Mouse (Mus musculus) hindbrain, embryonic 13.5 days (tissue): ENCODE measurements around the gene Commd7. TPM values are rescaled to one million over a fixed set of nuclear protein-coding genes. Genes with fewer than 3 reads are reported as not detected.

Source experiments
- ATAC-seq: fragments of 200-750 bp; cut with Nextera tagmentation; 2 replicates; pipeline ENCODE4 v1.8.0; 2017; ENCODE audit warnings: moderate TSS enrichment; ENCODE audit not compliant: low FRiP score
- H3K27ac ChIP-seq: fragments of 300-500 bp; sonication (generic); 2 replicates; pipeline ENCODE4 v1.5.1; 2015; ENCODE audit warnings: inconsistent platforms, mild to moderate bottlenecking, moderate library complexity
- H3K27me3 ChIP-seq: fragments of 300-500 bp; sonication (generic); 2 replicates; pipeline ENCODE4 v1.6.1; 2015; ENCODE audit warnings: mild to moderate bottlenecking, inconsistent platforms
- H3K36me3 ChIP-seq: fragments of 300-500 bp; sonication (generic); 2 replicates; pipeline ENCODE4 v1.6.1; 2015; ENCODE audit warnings: mild to moderate bottlenecking, inconsistent platforms
- H3K4me1 ChIP-seq: fragments of 300-500 bp; sonication (generic); replicated peaks from 2 replicates; pipeline ENCODE4 v1.6.1; 2015; ENCODE audit warnings: inconsistent platforms
- H3K4me2 ChIP-seq: fragments of 300-500 bp; sonication (generic); 2 replicates; pipeline ENCODE4 v1.6.1; 2015; ENCODE audit warnings: inconsistent platforms, mild to moderate bottlenecking, moderate library complexity
- H3K4me3 ChIP-seq: fragments of 300-500 bp; sonication (generic); 2 replicates; pipeline ENCODE4 v1.5.1; 2015; ENCODE audit warnings: mild to moderate bottlenecking, inconsistent platforms
- H3K9ac ChIP-seq: fragments of 300-500 bp; sonication (generic); 2 replicates; pipeline ENCODE4 v1.6.1; 2015; ENCODE audit warnings: mild to moderate bottlenecking, inconsistent platforms
- H3K9me3 ChIP-seq: fragments of 300-500 bp; sonication (generic); 2 replicates; pipeline ENCODE4 v1.6.1; 2016; ENCODE audit warnings: inconsistent platforms
- WGBS: fragments of 180-500 bp; shearing (Covaris S2); methylation state at CpG from one replicate; pipeline ENCODE4 v1.1.7; 2015; 5-methylcytosine and 5-hydroxymethylcytosine counted together
- polyA plus RNA-seq: library from polyadenylated mRNA; unstranded; fragments of >200 nt; fragmentation: Nextera tagmentation; extraction: Ambion mirVana; gene quantifications from 2 replicates; pipeline ENCODE4 v1.2.1, GENCODE M21; 2015

Gene Commd7
- polyA plus RNA-seq, 1 experiment from 2014 or later, result 88.3 TPM

- no peak overlapping the region for H3K9ac ChIP-seq
- no peaks in the 10 kb centered on the region for H3K36me3 ChIP-seq
- peaks cover 21% of the 10 kb centered on the region for H3K4me1 ChIP-seq
- no peak for ATAC-seq
- H3K4me2 ChIP-seq, result no peak overlapping the region
- H3K9me3 ChIP-seq, result no peaks in the 10 kb centered on the region
- H3K27ac ChIP-seq, result no peak overlapping the region
- H3K27me3 ChIP-seq, result peaks cover 8% of the 10 kb centered on the region; the same call in 1 of the 2 replicates
- H3K4me3 ChIP-seq, result no peak overlapping the region
- WGBS, result 86% methylated on average over 7 of the region's 7 CpGs
These were observed 51.2 kb downstream of the Commd7 start for GRCm38 (mm10) chr2:153581416-153581815.

DNA sequence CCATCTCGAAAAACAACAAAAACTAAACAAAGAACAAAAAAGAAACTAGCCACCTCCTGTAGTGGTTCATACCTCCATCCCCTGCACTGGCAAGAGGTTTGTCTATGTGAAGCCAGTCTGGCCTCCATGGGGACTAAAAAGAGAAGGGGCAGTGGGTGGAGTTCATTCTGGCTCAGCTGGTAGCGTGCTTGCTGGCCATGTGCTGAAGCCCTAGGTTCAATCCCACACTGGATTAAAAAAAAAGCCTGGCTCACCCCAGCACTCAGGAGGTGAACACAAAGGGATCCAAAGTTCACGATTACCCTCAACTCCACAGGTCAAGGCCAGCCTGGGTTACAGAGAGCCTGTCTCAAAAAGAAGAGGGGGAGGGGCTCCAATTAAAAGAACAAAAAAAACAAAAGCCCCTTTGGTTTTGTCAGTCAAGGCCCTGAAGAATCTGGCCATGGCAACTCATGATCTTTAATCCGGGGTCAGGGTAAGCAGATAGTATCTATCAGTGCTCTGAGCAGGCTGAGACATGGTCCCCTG lies 52.1 kb downstream of the Commd7 start:
- H3K4me3 ChIP-seq, result no peak overlapping the region

GRCm38 (mm10) chr2:153580042-153580441 lies 52.5 kb downstream of the Commd7 start:
- no peaks in the 10 kb centered on the region for H3K9me3 ChIP-seq
- ATAC-seq, result no peak
- H3K27me3 ChIP-seq, result peaks cover 4% of the 10 kb centered on the region; the same call in 1 of the 2 replicates
- no peaks in the 10 kb centered on the region for H3K36me3 ChIP-seq
- H3K4me1 ChIP-seq, result peaks cover 21% of the 10 kb centered on the region
- no peak overlapping the region for H3K9ac ChIP-seq
- no peak overlapping the region for H3K4me3 ChIP-seq
- WGBS, result 94% methylated on average over 3 of the region's 3 CpGs
- H3K4me2 ChIP-seq, result no peak overlapping the region
- no peak overlapping the region for H3K27ac ChIP-seq

More for the DNA sequence above, 52.1 kb downstream of the Commd7 start:
- peaks cover 18% of the 10 kb centered on the region for H3K4me1 ChIP-seq
- 58% methylated on average over 4 of the region's 4 CpGs for WGBS
- no peak for ATAC-seq
- no peaks in the 10 kb centered on the region for H3K36me3 ChIP-seq
- H3K9ac ChIP-seq, result no peak overlapping the region
- no peak overlapping the region for H3K27ac ChIP-seq
- H3K4me2 ChIP-seq, result no peak overlapping the region
- peaks cover 4% of the 10 kb centered on the region; the same call in 1 of the 2 replicates for H3K27me3 ChIP-seq
- no peaks in the 10 kb centered on the region for H3K9me3 ChIP-seq

GRCm38 (mm10) chr2:153577122-153577521 lies 55.5 kb downstream of the Commd7 start:
- Histone ChIP-seq H3K9ac (no peak overlapping the region), H3K9me3 (no peaks in the 10 kb centered on the region), H3K4me2 (no peak overlapping the region), H3K36me3 (no peaks in the 10 kb centered on the region), H3K4me1 (peaks cover 12% of the 10 kb centered on the region), H3K27me3 (peaks cover 4% of the 10 kb centered on the region; the same call in 1 of the 2 replicates), H3K27ac (no peak overlapping the region), H3K4me3 (no peak overlapping the region)
- no peak for ATAC-seq
- WGBS, result 33% methylated on average over 4 of the region's 4 CpGs

- H3K36me3 ChIP-seq, result no peaks in the 10 kb centered on the region
- H3K9ac ChIP-seq, result no peak overlapping the region
- H3K27me3 ChIP-seq, result no peaks in the 10 kb centered on the region
- no peak overlapping the region for H3K27ac ChIP-seq
- H3K4me3 ChIP-seq, result no peak overlapping the region
- H3K9me3 ChIP-seq, result no peaks in the 10 kb centered on the region
- H3K4me1 ChIP-seq, result peaks cover 12% of the 10 kb centered on the region
- ATAC-seq, result no peak
- H3K4me2 ChIP-seq, result no peak overlapping the region
- 79% methylated on average over 3 of the region's 3 CpGs for WGBS
These were observed 56.4 kb downstream of the Commd7 start for GRCm38 (mm10) chr2:153576150-153576549.

DNA sequence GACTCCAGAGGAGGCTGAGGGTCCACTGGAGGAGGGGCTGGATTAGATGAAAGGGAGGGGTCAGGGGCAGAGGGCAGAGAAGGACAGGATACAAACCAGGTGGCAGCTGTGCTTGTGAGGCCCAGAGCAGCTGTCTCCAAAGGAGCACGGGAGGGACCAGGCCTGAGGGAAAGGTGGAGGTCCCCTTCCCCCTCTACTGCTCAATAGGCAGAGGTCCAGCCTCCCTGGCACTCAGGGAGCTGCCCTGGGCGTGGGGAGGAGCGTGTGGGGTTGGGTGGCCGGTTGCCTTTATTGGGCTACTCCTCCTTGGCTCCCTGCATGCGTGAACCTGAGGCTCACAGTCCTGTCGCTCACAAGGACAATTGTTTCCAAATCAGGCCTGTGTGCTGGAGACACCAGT lies 57.0 kb downstream of the Commd7 start:
- Histone ChIP-seq H3K9me3 (no peaks in the 10 kb centered on the region), H3K4me1 (peaks cover 12% of the 10 kb centered on the region), H3K4me2 (no peak overlapping the region), H3K27me3 (no peaks in the 10 kb centered on the region), H3K27ac (no peak overlapping the region), H3K36me3 (no peaks in the 10 kb centered on the region), H3K9ac (no peak overlapping the region), H3K4me3 (no peak overlapping the region)
- 57% methylated on average over 6 of the region's 6 CpGs for WGBS
- no peak for ATAC-seq

DNA sequence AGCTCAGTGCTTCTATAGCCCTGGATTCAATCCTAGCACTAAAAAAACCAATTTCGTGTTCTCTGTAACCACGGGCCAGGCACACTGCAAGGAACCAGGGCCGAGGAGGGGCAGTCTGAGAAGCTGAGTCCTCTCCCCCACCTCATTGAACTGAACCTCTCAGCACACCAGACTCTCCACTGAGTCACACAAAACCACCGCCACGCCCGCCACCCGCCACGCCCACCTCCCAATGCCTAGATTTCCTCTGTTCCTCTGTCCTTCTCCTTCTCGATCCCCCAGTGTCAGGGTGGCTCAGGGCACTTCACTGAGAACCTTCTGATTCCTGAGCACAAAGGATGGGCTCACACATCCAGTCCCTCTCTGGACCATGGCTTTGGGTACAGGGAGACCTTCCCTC lies 59.5 kb downstream of the Commd7 start:
- peaks cover 12% of the 10 kb centered on the region for H3K4me1 ChIP-seq
- H3K27ac ChIP-seq, result no peak overlapping the region
- H3K4me3 ChIP-seq, result no peak overlapping the region
- no peak for ATAC-seq
- no peaks in the 10 kb centered on the region for H3K9me3 ChIP-seq
- no peak overlapping the region for H3K4me2 ChIP-seq
- WGBS, result 84% methylated on average over 9 of the region's 9 CpGs
- H3K36me3 ChIP-seq, result no peaks in the 10 kb centered on the region
- H3K9ac ChIP-seq, result no peak overlapping the region
- no peaks in the 10 kb centered on the region for H3K27me3 ChIP-seq

DNA sequence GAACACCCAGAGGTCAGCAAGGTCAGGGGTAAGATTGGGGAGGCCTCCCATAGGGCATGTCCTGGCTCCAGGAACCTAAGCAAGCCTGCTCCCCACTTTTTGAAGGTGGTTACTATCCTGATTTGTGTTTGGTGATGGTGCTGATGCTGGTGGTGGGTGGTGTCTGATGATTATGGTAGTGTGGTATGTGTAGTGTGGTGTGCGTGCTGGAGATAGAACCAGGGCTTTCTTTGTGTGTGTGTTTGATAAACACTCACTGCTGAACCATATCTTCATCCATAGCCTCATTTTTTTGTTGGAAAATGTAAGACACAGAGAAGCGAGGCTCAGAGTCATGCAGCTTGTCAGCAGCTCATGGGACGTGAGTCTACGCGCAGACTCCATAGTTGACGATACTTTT lies 64.0 kb downstream of the Commd7 start:
- Histone ChIP-seq H3K9ac (no peak overlapping the region), H3K27me3 (0 out of 2 replicates have a peak, but pooled peaks cover under 1% of the 10 kb centered on the region), H3K9me3 (no peaks in the 10 kb centered on the region), H3K4me3 (no peak overlapping the region), H3K27ac (no peak overlapping the region), H3K4me2 (no peak overlapping the region), H3K4me1 (no peaks in the 10 kb centered on the region), H3K36me3 (no peaks in the 10 kb centered on the region)
- ATAC-seq, result no peak
- WGBS, result 94% methylated on average over 6 of the region's 6 CpGs

- H3K9me3 ChIP-seq, result no peaks in the 10 kb centered on the region
- no peak for ATAC-seq
- H3K9ac ChIP-seq, result no peak overlapping the region
- no peaks in the 10 kb centered on the region for H3K4me1 ChIP-seq
- no peaks in the 10 kb centered on the region for H3K36me3 ChIP-seq
- H3K4me3 ChIP-seq, result no peak overlapping the region
- no peak overlapping the region for H3K27ac ChIP-seq
- no peak overlapping the region for H3K4me2 ChIP-seq
- 84% methylated on average over 4 of the region's 4 CpGs for WGBS
- H3K27me3 ChIP-seq, result 0 out of 2 replicates have a peak, but pooled peaks cover 3% of the 10 kb centered on the region
These were observed 64.6 kb downstream of the Commd7 start for GRCm38 (mm10) chr2:153568013-153568412.

Other genes starting within 250 kb of the Commd7 start
- not detected in 2 replicates for gene 4930404H24Rik, start 140.0 kb downstream of the Commd7 start, polyA plus RNA-seq
- gene Nol4l, start 102.8 kb downstream of the Commd7 start, polyA plus RNA-seq, result 42.4 and 43.8 TPM in 2 replicates
- gene Dnmt3b, start 16.7 kb upstream of the Commd7 start, polyA plus RNA-seq, result 4.4 and 4.9 TPM in 2 replicates
- gene Dnmt3c, start 63.9 kb upstream of the Commd7 start, polyA plus RNA-seq, result 0.09 TPM in 1 of 2 replicates, not detected in the other
- gene Mapre1, start 108.5 kb upstream of the Commd7 start, polyA plus RNA-seq, result 430 and 438 TPM in 2 replicates
- gene Efcab8, start 147.2 kb upstream of the Commd7 start, polyA plus RNA-seq, result not detected in 2 replicates
- not detected in 2 replicates for gene Sun5, start 238.3 kb upstream of the Commd7 start, polyA plus RNA-seq
- not detected in 2 replicates for gene Bpifb2, start 242.3 kb upstream of the Commd7 start, polyA plus RNA-seq